Mouse (Mus musculus): Measurements from ENCODE around the gene Rgl3. TPM values are rescaled to one million over a fixed set of nuclear protein-coding genes. Genes with fewer than 3 reads are reported as not detected.

Gene Rgl3
- polyA plus RNA-seq, 1 experiment from 2014 or later, result 24.5 TPM

GRCm38 (mm10) chr9:21976626-21977175, 12.5 kb downstream of the Rgl3 start:
- Histone ChIP-seq H3K4me3 (replicated peaks) (no peak overlapping the region), H3K36me3 (peaks cover 48% of the 10 kb centered on the region), H3K4me2 (no peak overlapping the region), H3K9me3 (replicated peaks) (no peaks in the 10 kb centered on the region), H3K27ac (no peak overlapping the region), H3K9ac (no peak overlapping the region), H3K27me3 (no peaks in the 10 kb centered on the region), H3K4me1 (no peaks in the 10 kb centered on the region)
- 83% methylated on average over 10 of the region's 10 CpGs for WGBS
- no peak for ATAC-seq (replicated peaks; ENCODE audit: low FRiP score)

GRCm38 (mm10) chr9:21969304-21969703, 19.9 kb downstream of the Rgl3 start:
- Histone ChIP-seq H3K36me3 (peaks cover 14% of the 10 kb centered on the region), H3K4me2 (no peak overlapping the region), H3K4me1 (no peaks in the 10 kb centered on the region), H3K9me3 (replicated peaks) (no peaks in the 10 kb centered on the region), H3K4me3 (replicated peaks) (no peak overlapping the region), H3K27ac (no peak overlapping the region), H3K27me3 (0 out of 2 replicates have a peak, but pooled peaks cover 5% of the 10 kb centered on the region), H3K9ac (no peak overlapping the region)
- no peak for ATAC-seq (replicated peaks; ENCODE audit: low FRiP score)
- WGBS, result 91% methylated on average over 4 of the region's 4 CpGs

- Histone ChIP-seq H3K27ac (no peak overlapping the region), H3K9me3 (replicated peaks) (no peaks in the 10 kb centered on the region), H3K4me3 (replicated peaks) (no peak overlapping the region), H3K9ac (no peak overlapping the region), H3K4me2 (no peak overlapping the region), H3K36me3 (peaks cover 14% of the 10 kb centered on the region), H3K27me3 (0 out of 2 replicates have a peak, but pooled peaks cover 5% of the 10 kb centered on the region), H3K4me1 (peaks cover 1% of the 10 kb centered on the region; the same call in 1 of the 2 replicates)
- no peak for ATAC-seq (replicated peaks; ENCODE audit: low FRiP score)
- 44% methylated on average over 6 of the region's 6 CpGs for WGBS
These were observed 20.4 kb downstream of the Rgl3 start for GRCm38 (mm10) chr9:21968883-21969282.

GRCm38 (mm10) chr9:21963417-21963816, 25.8 kb downstream of the Rgl3 start, which contains the start of gene Epor:
Gene Epor (minus strand): TSS chr9:21963506.
- H3K4me3 ChIP-seq (replicated peaks), result peak within 1 kb of the TSS; percentile 52
- no peaks in the 10 kb centered on the region for H3K9me3 ChIP-seq (replicated peaks)
- peaks cover 19% of the 10 kb centered on the region for H3K27me3 ChIP-seq
- peaks cover 2% of the 10 kb centered on the region for H3K36me3 ChIP-seq
- H3K9ac ChIP-seq, result peak within 1 kb of the TSS; percentile 18
- WGBS, result 2% methylated on average over 8 of the region's 8 CpGs
- peak within 1 kb of the TSS; percentile 90 for H3K4me2 ChIP-seq
- H3K27ac ChIP-seq, result peak within 1 kb of the TSS; percentile 20; the same call in 1 of the 2 replicates
- peaks cover 49% of the 10 kb centered on the region for H3K4me1 ChIP-seq
- peak; percentile 69 for ATAC-seq (replicated peaks; ENCODE audit: low FRiP score)

- Histone ChIP-seq H3K4me2 (peak overlapping the region; percentile 90), H3K27me3 (peaks cover 15% of the 10 kb centered on the region), H3K9me3 (replicated peaks) (no peaks in the 10 kb centered on the region), H3K27ac (peak overlapping the region; percentile 20; the same call in 1 of the 2 replicates), H3K4me1 (peaks cover 49% of the 10 kb centered on the region), H3K36me3 (peaks cover 10% of the 10 kb centered on the region), H3K4me3 (replicated peaks) (peak overlapping the region; percentile 52), H3K9ac (peak overlapping the region; percentile 18)
- 2% methylated on average over 34 of the region's 34 CpGs for WGBS
- ATAC-seq (replicated peaks; ENCODE audit: low FRiP score), result peak; percentile 85
These were observed 26.7 kb downstream of the Rgl3 start for GRCm38 (mm10) chr9:21962416-21963059.

- 0% methylated on average over 15 of the region's 15 CpGs for whole genome bisulfite sequencing
- Histone ChIP-seq H3K4me2 (peak overlapping the region; percentile 90), H3K36me3 (peaks cover 13% of the 10 kb centered on the region), H3K27ac (0 out of 2 replicates have a peak overlapping the region, but pooled peaks have one; percentile 20), H3K4me1 (peaks cover 49% of the 10 kb centered on the region), H3K9ac (peak overlapping the region; percentile 25; the same call in 1 of the 2 replicates), H3K4me3 (replicated peaks) (peak overlapping the region; percentile 52), H3K9me3 (replicated peaks) (no peaks in the 10 kb centered on the region), H3K27me3 (peaks cover 15% of the 10 kb centered on the region)
- no peak for ATAC-seq (replicated peaks; ENCODE audit: low FRiP score)
These were observed 27.2 kb downstream of the Rgl3 start for GRCm38 (mm10) chr9:21962010-21962409.

GRCm38 (mm10) chr9:21961366-21961980, 27.8 kb downstream of the Rgl3 start:
- peak overlapping the region; percentile 52 for H3K4me3 ChIP-seq (replicated peaks)
- peak overlapping the region; percentile 25; the same call in 1 of the 2 replicates for H3K9ac ChIP-seq
- peaks cover 13% of the 10 kb centered on the region for H3K36me3 ChIP-seq
- H3K4me1 ChIP-seq, result peaks cover 53% of the 10 kb centered on the region
- 2% methylated on average over 35 of the region's 35 CpGs for WGBS
- no peak overlapping the region for H3K27ac ChIP-seq
- no peak for ATAC-seq (replicated peaks; ENCODE audit: low FRiP score)
- H3K4me2 ChIP-seq, result peak overlapping the region; percentile 90
- H3K9me3 ChIP-seq (replicated peaks), result no peaks in the 10 kb centered on the region
- peaks cover 15% of the 10 kb centered on the region for H3K27me3 ChIP-seq

- Histone ChIP-seq H3K4me2 (peak overlapping the region; percentile 90), H3K9ac (no peak overlapping the region)
- 13% methylated on average over 26 of the region's 26 CpGs for WGBS
These were observed 28.6 kb downstream of the Rgl3 start for GRCm38 (mm10) chr9:21960558-21961208.

GRCm38 (mm10) chr9:21960135-21960534, 29.1 kb downstream of the Rgl3 start:
- WGBS, result 38% methylated on average over 9 of the region's 9 CpGs
- Histone ChIP-seq H3K27ac (peak overlapping the region; percentile 56), H3K4me3 (replicated peaks) (peak overlapping the region; percentile 52; the same call in 1 of the 2 replicates), H3K9ac (no peak overlapping the region), H3K27me3 (peaks cover 15% of the 10 kb centered on the region), H3K4me2 (peak overlapping the region; percentile 90), H3K36me3 (peaks cover 13% of the 10 kb centered on the region), H3K4me1 (peaks cover 56% of the 10 kb centered on the region), H3K9me3 (replicated peaks) (no peaks in the 10 kb centered on the region)
- no peak for ATAC-seq (replicated peaks; ENCODE audit: low FRiP score)

More at GRCm38 (mm10) chr9:21960558-21961208, 28.6 kb downstream of the Rgl3 start:
- peaks cover 56% of the 10 kb centered on the region for H3K4me1 ChIP-seq
- peaks cover 13% of the 10 kb centered on the region for H3K36me3 ChIP-seq
- ATAC-seq (replicated peaks; ENCODE audit: low FRiP score), result no peak
- H3K27ac ChIP-seq, result peak overlapping the region; percentile 56
- H3K4me3 ChIP-seq (replicated peaks), result peak overlapping the region; percentile 52
- H3K9me3 ChIP-seq (replicated peaks), result no peaks in the 10 kb centered on the region
- H3K27me3 ChIP-seq, result peaks cover 15% of the 10 kb centered on the region

GRCm38 (mm10) chr9:21959244-21959643, 30.0 kb downstream of the Rgl3 start:
- Histone ChIP-seq H3K27ac (peak overlapping the region; percentile 10; the same call in 1 of the 2 replicates), H3K4me3 (replicated peaks) (no peak overlapping the region), H3K36me3 (peaks cover 13% of the 10 kb centered on the region), H3K4me1 (peaks cover 56% of the 10 kb centered on the region), H3K4me2 (no peak overlapping the region), H3K9ac (no peak overlapping the region), H3K27me3 (peaks cover 15% of the 10 kb centered on the region), H3K9me3 (replicated peaks) (no peaks in the 10 kb centered on the region)
- 87% methylated on average over 7 of the region's 7 CpGs for WGBS
- ATAC-seq (replicated peaks; ENCODE audit: low FRiP score), result no peak

- ATAC-seq (replicated peaks; ENCODE audit: low FRiP score), result no peak
- no peak overlapping the region for H3K9ac ChIP-seq
- no peak overlapping the region for H3K4me3 ChIP-seq (replicated peaks)
- H3K36me3 ChIP-seq, result peaks cover 13% of the 10 kb centered on the region
- H3K27me3 ChIP-seq, result peaks cover 15% of the 10 kb centered on the region
- 78% methylated on average over 5 of the region's 5 CpGs for WGBS
- H3K4me1 ChIP-seq, result peaks cover 50% of the 10 kb centered on the region
- no peak overlapping the region for H3K27ac ChIP-seq
- H3K4me2 ChIP-seq, result no peak overlapping the region
- H3K9me3 ChIP-seq (replicated peaks), result no peaks in the 10 kb centered on the region
These were observed 30.9 kb downstream of the Rgl3 start for GRCm38 (mm10) chr9:21958372-21958771.
